In genomic region chr2:181496281-181496680, GRCm38 (mm10) we compare ENCODE assay signal across 8 mouse cellular contexts. TPM values are rescaled to one million over a fixed set of nuclear protein-coding genes. Genes with fewer than 3 reads are reported as not detected.
A peak's percentile ranks its signal among the peaks of the same experiment; 100 is the strongest.
DNase-seq lines count a peak whose midpoint lies in the region; ATAC-seq lines count a peak whose summit lies in the region.

No protein-coding gene starts in this region.

- H3K27ac ChIP-seq in embryonic facial prominence, embryonic 11.5 days (replicated peaks; ENCODE audit: low read depth, low read length): 0 out of 2 replicates have a peak overlapping the region, but pooled peaks have one; percentile 20
- peak overlapping the region; percentile 99 for H3K27ac ChIP-seq in liver, embryonic 11.5 days (ENCODE audit: low read depth, low read length)
- peak overlapping the region; percentile 95 for H3K27ac ChIP-seq in stomach, embryonic 16.5 days (ENCODE audit: low read length)

- peak overlapping the region; percentile 69 for H3K4me2 ChIP-seq in embryonic facial prominence, embryonic 11.5 days (ENCODE audit: low read depth, low read length)
- H3K4me2 ChIP-seq in liver, embryonic 11.5 days: peak overlapping the region; percentile 90
- H3K4me2 ChIP-seq in stomach, embryonic 16.5 days (ENCODE audit: low read depth, low read length): peak overlapping the region; percentile 83

- H3K27me3 ChIP-seq in embryonic facial prominence, embryonic 11.5 days (ENCODE audit: control insufficient read depth, insufficient read depth, low read length): no peaks in the 10 kb centered on the region
- no peaks in the 10 kb centered on the region for H3K27me3 ChIP-seq in liver, embryonic 11.5 days (replicated peaks; ENCODE audit: control insufficient read depth, insufficient read depth, low read length)
- no peaks in the 10 kb centered on the region for H3K27me3 ChIP-seq in stomach, embryonic 16.5 days (ENCODE audit: control insufficient read depth, insufficient read depth, low read length)

- WGBS in embryonic facial prominence, embryonic 11.5 days: 18% methylated on average over 8 of the region's 8 CpGs
- 9% methylated on average over 8 of the region's 8 CpGs for WGBS in liver, embryonic 11.5 days
- WGBS in stomach, embryonic 16.5 days: 13% methylated on average over 8 of the region's 8 CpGs

- DNase-seq in A20 (ENCODE audit: low read depth, low spot score): peak; percentile 82
- DNase-seq in adrenal gland, adult 2 months: peak; percentile 65
- DNase-seq in embryonic facial prominence, embryonic 11.5 days (ENCODE audit: low spot score): peak; percentile 77
- peak; percentile 51 to 54 for DNase-seq in heart, adult 9 months (ENCODE audit: low spot score in 2 of 2)
- DNase-seq in kidney, adult 9 months: peak; percentile 78
- peak; percentile 61 for DNase-seq in liver, embryonic 11.5 days (ENCODE audit: low spot score)

- H3K9me3 ChIP-seq in embryonic facial prominence, embryonic 11.5 days (replicated peaks; ENCODE audit: control insufficient read depth, low read length): no peaks in the 10 kb centered on the region
- no peaks in the 10 kb centered on the region for H3K9me3 ChIP-seq in liver, embryonic 11.5 days (ENCODE audit: control insufficient read depth, low read length)
- no peaks in the 10 kb centered on the region for H3K9me3 ChIP-seq in stomach, embryonic 16.5 days (replicated peaks; ENCODE audit: control insufficient read depth, low read length)

- H3K4me3 ChIP-seq in embryonic facial prominence, embryonic 11.5 days (ENCODE audit: low read depth, low read length): peak overlapping the region; percentile 54
- peak overlapping the region; percentile 86 for H3K4me3 ChIP-seq in liver, embryonic 11.5 days (ENCODE audit: low read depth, low read length)
- peak overlapping the region; percentile 84 for H3K4me3 ChIP-seq in stomach, embryonic 16.5 days (replicated peaks; ENCODE audit: low read length)

- peak overlapping the region; percentile 51 for H3K9ac ChIP-seq in embryonic facial prominence, embryonic 11.5 days (replicated peaks; ENCODE audit: low read length)
- peak overlapping the region; percentile 94 for H3K9ac ChIP-seq in liver, embryonic 11.5 days (ENCODE audit: low read depth, low read length)
- H3K9ac ChIP-seq in stomach, embryonic 16.5 days (ENCODE audit: low read length): peak overlapping the region; percentile 70

- ATAC-seq in embryonic facial prominence, embryonic 11.5 days (replicated peaks; ENCODE audit: insufficient number of reproducible peaks, low FRiP score, low TSS enrichment, low read depth): peak; percentile 64
- ATAC-seq in liver, embryonic 11.5 days (replicated peaks; ENCODE audit: low FRiP score): peak; percentile 62
- ATAC-seq in monocyte, adult 5-6 weeks (replicated peaks; ENCODE audit: insufficient number of reproducible peaks, low FRiP score, low TSS enrichment, poor library complexity, severe bottlenecking): peak; percentile 37
- ATAC-seq in stomach, embryonic 16.5 days (ENCODE audit: insufficient read depth, low FRiP score): peak; percentile 41

- H3K36me3 ChIP-seq in embryonic facial prominence, embryonic 11.5 days (replicated peaks; ENCODE audit: control insufficient read depth, insufficient read depth, low read depth, low read length): no peaks in the 10 kb centered on the region
- H3K36me3 ChIP-seq in liver, embryonic 11.5 days (ENCODE audit: control insufficient read depth, insufficient read depth, low read length): peaks cover 14% of the 10 kb centered on the region
- H3K36me3 ChIP-seq in stomach, embryonic 16.5 days (ENCODE audit: control insufficient read depth, insufficient read depth, low read length): 0 out of 2 replicates have a peak, but pooled peaks cover under 1% of the 10 kb centered on the region

- H3K4me1 ChIP-seq in embryonic facial prominence, embryonic 11.5 days (ENCODE audit: control insufficient read depth, insufficient read depth, low read length): no peaks in the 10 kb centered on the region; the same call in 1 of the 2 replicates
- H3K4me1 ChIP-seq in liver, embryonic 11.5 days (replicated peaks; ENCODE audit: control insufficient read depth, insufficient read depth, low read length): peaks cover 10% of the 10 kb centered on the region
- H3K4me1 ChIP-seq in stomach, embryonic 16.5 days (ENCODE audit: control insufficient read depth, insufficient read depth, low read length): peaks cover 8% of the 10 kb centered on the region

RNA-seq across cellular contexts. Expression of gene Tpd52l2, which starts 0.7 kb away (rescaled TPM):
- 100 to 1,000 TPM; 102 to 119 TPM for total RNA-seq in adrenal gland, adult 2 months (2021)
- polyA plus RNA-seq in adrenal gland, adult 2 months (2012; rRNA removed): 24.0 and 25.2 TPM in 2 replicates
- polyA plus RNA-seq in embryonic facial prominence, embryonic 11.5 days (2014; fragmentation: Nextera tagmentation; extraction: Ambion mirVana): 166 and 169 TPM in 2 replicates
- polyA plus RNA-seq in liver, embryonic 11.5 days (2014; fragmentation: Nextera tagmentation; extraction: Ambion mirVana): 149 and 156 TPM in 2 replicates
- 87.5 to 134 TPM (median 104 TPM) in 3 replicates for total RNA-seq in monocyte, adult 5-6 weeks (2017)
- polyA plus RNA-seq in stomach, embryonic 16.5 days (2015; fragmentation: Nextera tagmentation; extraction: Ambion mirVana): 139 and 142 TPM in 2 replicates

RNA-seq across cellular contexts. Expression of gene Abhd16b, which starts 3.3 kb away (rescaled TPM):
- total RNA-seq in adrenal gland, adult 2 months (2021): not detected
- not detected in 2 replicates for polyA plus RNA-seq in adrenal gland, adult 2 months (2012; rRNA removed)
- polyA plus RNA-seq in embryonic facial prominence, embryonic 11.5 days (2014; fragmentation: Nextera tagmentation; extraction: Ambion mirVana): 0.11 and 0.15 TPM in 2 replicates
- 0.13 TPM in 1 of 2 replicates, not detected in the other for polyA plus RNA-seq in liver, embryonic 11.5 days (2014; fragmentation: Nextera tagmentation; extraction: Ambion mirVana)
- total RNA-seq in monocyte, adult 5-6 weeks (2017): not detected in 3 replicates
- polyA plus RNA-seq in stomach, embryonic 16.5 days (2015; fragmentation: Nextera tagmentation; extraction: Ambion mirVana): 0.12 and 0.16 TPM in 2 replicates

RNA-seq across cellular contexts. Expression of gene Dnajc5, which starts 24.0 kb away (rescaled TPM):
- 10 to 100 TPM; 92.3 to 96.0 TPM for total RNA-seq in adrenal gland, adult 2 months (2021)
- polyA plus RNA-seq in adrenal gland, adult 2 months (2012; rRNA removed): 35.7 and 36.6 TPM in 2 replicates
- 77.0 and 79.1 TPM in 2 replicates for polyA plus RNA-seq in embryonic facial prominence, embryonic 11.5 days (2014; fragmentation: Nextera tagmentation; extraction: Ambion mirVana)
- polyA plus RNA-seq in liver, embryonic 11.5 days (2014; fragmentation: Nextera tagmentation; extraction: Ambion mirVana): 61.1 and 65.6 TPM in 2 replicates
- total RNA-seq in monocyte, adult 5-6 weeks (2017): 47.3 to 71.5 TPM (median 52.6 TPM) in 3 replicates
- polyA plus RNA-seq in stomach, embryonic 16.5 days (2015; fragmentation: Nextera tagmentation; extraction: Ambion mirVana): 77.5 and 84.9 TPM in 2 replicates

RNA-seq across cellular contexts. Expression of gene Zbtb46, which starts 37.1 kb away (rescaled TPM):
- 10 to 100 TPM in 1 of 2 experiments, 1 to 10 TPM in 1; 9.5 to 16.3 TPM for total RNA-seq in adrenal gland, adult 2 months (2021)
- polyA plus RNA-seq in adrenal gland, adult 2 months (2012; rRNA removed): 6.0 and 6.2 TPM in 2 replicates
- polyA plus RNA-seq in embryonic facial prominence, embryonic 11.5 days (2014; fragmentation: Nextera tagmentation; extraction: Ambion mirVana): 7.4 and 9.0 TPM in 2 replicates
- polyA plus RNA-seq in liver, embryonic 11.5 days (2014; fragmentation: Nextera tagmentation; extraction: Ambion mirVana): 25.2 and 26.9 TPM in 2 replicates
- total RNA-seq in monocyte, adult 5-6 weeks (2017): 2.3 to 4.3 TPM (median 3.8 TPM) in 3 replicates
- 7.9 and 9.7 TPM in 2 replicates for polyA plus RNA-seq in stomach, embryonic 16.5 days (2015; fragmentation: Nextera tagmentation; extraction: Ambion mirVana)

Comparison
In these comparisons a context has a peak if more than half of its experiments do, and no peak if none do; other contexts are left out.
1. Peak in every context shown above with its lines: DNase-seq, ATAC-seq, H3K4me3 ChIP-seq and H3K27ac ChIP-seq.
2. H3K27ac ChIP-seq: peak in every context shown above with its lines; median percentile 99 in liver, embryonic 11.5 days; 95 in stomach, embryonic 16.5 days; 20 in embryonic facial prominence, embryonic 11.5 days.